Mouse (Mus musculus) mouse embryonic stem cell (cell line): ENCODE data around the gene Crtac1.

Source experiments
- in situ Hi-C, 2 experiments: fragments of 300-500 bp; cut with MboI; formaldehyde crosslinking; loops; 1 replicate in 1 of 2; 3 replicates in 1 of 2; pipeline ENCODE4 v1.14.3; 2019 to 2020; ENCODE audit warnings: low sequenced_read_pairs in 2 of 2, low pct_unique_long_range_greater_than_20kb in 1 of 2, mixed read lengths in 1 of 2; ENCODE audit not compliant: unreplicated experiment in 1 of 2

The Crtac1 gene

DNA sequence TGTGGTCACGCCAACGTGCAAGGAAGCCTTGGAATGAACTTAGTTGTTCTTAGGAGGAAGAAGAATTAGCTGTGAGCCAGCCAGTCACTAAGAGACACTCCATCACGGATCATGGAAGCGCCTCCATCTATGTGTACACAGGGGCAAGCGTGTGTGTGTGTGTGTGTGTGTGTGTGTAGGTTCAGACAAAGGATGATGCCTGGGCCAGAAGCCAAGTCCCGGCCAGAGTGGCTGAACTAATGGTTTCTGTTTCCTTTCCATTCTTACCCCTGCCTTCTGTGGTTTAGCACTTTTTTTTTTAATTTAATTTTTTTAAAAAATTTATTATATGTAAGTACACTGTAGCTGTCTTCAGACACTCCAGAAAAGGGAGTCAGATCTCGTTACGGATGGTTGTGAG is 171.1 kb downstream of the Crtac1 start:
- in situ Hi-C loops = no loop called here

DNA sequence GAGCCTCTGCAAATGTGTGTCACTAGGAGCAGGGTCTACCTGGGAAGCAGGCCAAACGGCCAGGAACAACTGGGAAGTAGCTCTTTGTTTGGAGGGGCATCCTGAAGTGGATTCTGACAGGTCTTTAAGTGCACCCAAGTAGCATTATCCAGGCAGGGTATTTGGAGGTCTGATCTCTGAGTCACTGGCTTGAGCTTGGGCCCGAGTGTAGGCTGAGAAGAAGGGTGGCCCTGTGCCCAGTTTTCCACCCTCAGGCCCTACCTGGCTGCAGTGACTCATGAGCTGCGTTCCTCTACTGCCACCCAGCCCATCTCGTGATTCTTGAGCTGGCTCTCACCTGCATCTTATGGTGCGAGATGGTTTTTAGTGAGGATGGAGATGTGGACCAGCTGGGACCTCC is 173.0 kb downstream of the Crtac1 start:
- in situ Hi-C loops = no loop called here

DNA sequence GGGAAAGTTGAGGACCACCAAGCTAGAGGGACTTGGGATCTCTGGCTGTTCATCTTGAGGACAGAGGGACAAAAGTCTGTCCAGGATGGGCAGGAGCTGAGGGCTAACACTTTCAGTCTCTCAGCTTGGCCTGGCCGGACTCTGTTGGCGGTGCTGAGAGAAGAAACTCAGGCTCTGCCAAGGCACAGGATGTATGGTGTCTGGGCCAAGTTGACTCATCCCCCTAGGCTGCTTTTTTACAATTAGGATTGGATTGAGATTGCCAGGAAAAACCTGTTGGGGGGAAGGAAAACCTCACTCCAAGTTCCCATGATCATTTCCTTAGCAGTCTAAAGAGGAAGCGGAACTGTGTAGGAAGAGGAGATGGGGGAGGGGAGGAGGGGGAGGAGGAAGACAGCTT is 173.6 kb downstream of the Crtac1 start:
- in situ Hi-C loops = no loop called here

DNA sequence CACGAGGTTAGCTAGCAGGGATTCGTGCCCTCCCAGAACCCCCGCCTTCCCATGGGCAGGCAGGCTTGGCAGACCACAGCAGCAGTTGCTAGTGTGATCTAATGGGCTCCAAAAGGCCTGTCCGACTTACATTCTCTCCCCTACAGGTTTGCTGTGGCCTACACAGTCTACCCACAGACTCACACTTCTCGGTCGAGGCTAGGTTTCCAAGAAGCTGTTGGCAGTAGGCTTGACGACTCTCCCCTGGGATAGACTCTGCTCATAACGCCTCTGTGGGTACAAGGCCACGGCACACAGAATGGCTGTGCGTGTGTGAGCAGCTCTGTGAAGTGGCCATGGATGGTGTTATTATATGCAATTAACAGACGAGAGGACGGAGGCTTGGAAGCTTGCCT is 174.3 kb downstream of the Crtac1 start:
- in situ Hi-C loops = no loop called here

DNA sequence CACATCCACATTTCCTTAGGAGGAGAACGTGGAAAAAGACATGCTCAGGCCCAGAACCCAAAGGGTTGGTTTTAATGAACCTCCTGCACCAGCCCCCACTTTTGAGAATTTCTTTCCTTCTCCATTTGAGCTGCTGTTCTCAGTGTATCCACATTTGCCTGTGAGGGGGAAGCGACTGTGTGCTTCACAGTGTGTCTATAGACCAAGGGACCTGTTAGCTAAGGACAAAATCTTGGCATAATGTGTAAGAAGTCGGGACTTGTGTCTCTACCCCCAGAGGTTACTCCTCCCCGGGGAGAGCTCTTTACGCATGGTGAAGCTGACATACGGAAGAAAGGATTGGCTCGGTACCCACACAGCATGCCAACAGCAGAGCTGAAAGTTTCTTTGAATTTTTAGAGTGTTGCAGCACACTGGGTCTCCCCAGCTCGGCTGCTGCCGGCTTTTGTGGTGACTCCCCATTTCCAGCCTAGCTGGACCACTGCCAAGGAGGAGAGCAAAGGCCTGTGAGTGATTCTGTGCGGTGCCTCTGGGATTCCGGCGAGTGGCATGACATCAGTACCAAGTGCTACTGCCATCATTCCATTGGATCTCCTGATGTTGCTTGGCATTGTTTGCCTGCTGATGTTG is 174.9 kb downstream of the Crtac1 start:
- in situ Hi-C loops = no loop called here

DNA sequence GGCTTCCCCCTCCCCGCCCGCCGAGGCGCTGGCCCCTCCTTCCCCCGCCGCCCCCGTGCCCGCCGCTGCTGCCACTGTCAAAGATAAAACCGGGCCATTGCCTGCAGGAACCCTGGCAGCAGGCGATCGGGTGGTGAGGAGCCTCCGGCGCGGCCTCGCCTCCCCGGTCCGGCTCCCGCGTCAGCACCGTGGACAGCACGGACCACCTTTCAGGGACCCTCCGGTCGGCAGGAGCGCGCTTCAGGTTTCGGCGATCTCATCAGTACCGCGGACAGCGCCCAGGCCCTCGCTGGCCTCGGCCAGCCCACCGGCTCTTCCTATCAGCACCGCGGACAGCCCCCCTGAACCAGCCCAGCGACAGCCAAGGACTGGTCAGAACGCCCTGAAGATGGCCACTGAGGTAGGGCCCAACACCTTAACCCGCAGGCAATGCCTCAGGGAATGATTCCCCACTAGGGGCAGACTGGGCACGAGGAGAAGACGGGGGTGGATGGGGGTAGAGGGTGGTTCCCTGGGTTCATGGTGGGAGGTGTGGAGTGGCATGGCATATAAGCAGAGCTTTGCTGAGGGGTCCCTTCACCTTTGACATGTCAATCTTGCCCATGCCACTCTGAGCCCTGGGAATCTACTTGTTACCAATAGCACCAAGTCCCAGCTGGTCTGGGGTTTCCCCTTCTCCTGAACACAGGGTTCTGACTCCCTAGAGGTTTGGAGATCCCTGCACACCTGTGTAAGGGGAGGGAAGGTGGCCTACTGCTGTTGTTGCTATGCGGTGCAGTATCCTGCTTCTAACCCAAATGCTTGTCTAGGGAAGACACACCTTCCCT is 175.6 kb downstream of the Crtac1 start:
- in situ Hi-C loops = no loop called here

DNA sequence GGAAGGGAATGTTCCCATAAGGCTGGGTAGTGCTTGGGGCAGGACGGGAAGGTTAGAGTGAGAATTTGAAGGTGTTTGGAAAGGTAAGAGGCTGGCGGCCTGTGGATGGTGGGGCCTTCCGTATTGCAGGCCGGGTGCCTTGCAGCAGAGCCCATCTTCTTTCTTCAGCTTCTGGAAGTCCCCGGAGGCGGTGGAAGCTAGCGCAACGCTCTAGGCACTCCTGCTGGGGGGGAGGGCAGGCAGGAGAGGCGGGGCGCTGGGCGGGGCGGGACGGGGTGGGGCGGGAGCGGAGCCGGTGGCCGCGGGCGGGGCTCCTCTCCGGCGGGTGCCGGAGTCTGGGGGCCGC is 176.2 kb downstream of the Crtac1 start:
- in situ Hi-C loops = no loop called here

DNA sequence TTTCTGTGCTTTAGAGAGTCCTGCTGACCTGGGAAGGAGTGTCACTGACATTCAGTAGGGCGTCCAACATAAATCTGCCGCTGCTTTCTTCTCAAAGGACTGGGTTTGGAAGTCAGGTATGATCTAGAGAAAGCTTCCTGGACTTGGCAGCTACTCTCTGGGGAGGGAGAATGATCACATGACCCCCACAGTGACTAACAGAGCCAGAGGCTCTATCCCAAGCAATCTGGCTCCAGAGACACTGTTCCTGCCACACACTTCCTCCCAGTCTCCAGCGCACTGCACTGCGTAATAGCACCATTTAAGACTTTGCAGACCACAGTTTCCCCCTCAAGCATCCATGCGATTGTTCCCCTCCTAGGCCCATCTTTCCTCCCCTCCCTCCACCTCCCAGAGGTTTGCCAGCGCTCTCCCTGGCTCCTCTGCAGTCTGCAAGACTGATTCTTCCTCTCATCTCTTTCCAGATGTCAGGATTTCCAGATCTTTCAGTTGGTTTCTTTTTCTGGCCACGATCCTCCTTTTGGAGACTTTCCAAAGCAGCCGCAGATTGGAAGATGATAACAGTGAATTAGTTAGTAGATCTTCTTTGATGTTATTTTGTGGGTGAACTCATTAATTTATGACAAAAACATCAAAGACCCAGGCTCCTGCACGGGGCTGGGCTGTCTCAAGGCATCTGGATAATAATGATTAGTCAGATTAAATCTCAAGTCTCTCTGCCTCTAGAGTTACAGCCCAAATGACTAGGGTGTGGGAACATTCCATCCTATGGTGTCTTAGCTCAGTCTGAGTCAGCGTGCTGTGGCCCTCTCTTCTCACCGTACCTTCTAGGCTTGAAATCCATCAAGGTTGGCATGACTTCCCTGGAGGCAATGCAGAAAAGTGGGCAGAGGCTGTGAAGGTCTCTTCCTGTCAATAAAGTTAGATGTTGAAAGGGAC is 181.3 kb downstream of the Crtac1 start:
- in situ Hi-C loops = no loop called here

DNA sequence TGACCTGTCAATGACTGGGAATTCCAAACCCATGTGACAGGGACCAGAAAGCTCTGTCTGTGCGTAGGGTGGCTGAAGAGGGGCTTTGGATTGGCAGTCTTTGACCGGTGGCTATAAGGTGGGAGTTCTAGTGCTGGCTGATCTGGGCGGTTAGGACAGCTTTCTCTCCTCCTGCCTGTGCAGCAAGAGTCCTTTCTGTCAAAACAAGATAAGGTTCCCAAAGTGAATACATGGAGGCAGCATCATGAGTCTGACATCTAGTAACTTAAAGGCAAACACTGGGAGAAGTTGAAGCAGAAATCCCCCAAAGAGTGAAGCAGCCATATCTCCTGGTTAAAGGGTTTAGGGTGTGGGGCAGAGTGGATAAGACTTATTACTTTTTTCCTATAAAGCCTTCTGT is 184.1 kb downstream of the Crtac1 start, which contains the start of gene Golga7b:
Gene Golga7b, plus strand, starts transcription at position 56 of the 400 bp plus-strand sequence.
- in situ Hi-C loops = no loop called here

DNA sequence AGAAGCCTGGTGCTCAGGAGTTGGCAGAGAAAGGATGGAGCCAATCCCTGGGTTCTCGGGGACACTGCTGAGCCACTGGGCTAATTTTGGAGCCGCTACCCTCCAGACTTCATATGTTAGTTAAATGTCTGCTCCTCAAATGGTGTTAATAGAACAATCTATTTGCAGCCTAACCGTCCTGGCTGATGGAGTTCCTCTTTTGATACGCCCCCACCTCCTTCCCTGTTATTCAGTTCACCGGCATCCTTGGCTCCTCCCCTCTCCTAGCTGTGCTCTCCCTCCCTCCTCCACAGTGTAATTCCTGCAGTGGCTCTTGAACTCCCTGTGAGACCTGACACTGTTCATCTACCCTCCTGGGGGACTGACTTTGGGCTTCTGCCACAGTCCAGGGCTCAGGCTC is 185.0 kb downstream of the Crtac1 start:
- in situ Hi-C loops = no loop called here

DNA sequence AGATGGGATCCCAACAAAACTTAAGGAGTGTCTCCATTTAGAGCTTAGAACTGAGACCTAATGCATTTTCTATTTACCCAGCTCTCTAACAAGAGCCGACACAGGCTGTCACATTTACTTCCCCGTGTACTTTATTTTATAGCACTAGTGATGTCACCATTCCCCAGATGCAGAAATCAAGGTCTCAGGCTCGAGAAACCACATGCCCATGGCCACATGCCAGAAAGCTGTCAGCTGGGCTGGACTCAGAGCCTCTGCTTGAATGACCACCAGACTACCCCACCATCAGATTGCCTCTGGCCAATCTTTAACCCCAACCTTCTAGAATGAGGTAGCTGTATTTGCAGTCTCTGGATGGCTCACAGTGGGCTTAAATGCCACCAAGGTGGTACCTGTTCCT is 188.2 kb downstream of the Crtac1 start:
- in situ Hi-C loops = no loop called here

DNA sequence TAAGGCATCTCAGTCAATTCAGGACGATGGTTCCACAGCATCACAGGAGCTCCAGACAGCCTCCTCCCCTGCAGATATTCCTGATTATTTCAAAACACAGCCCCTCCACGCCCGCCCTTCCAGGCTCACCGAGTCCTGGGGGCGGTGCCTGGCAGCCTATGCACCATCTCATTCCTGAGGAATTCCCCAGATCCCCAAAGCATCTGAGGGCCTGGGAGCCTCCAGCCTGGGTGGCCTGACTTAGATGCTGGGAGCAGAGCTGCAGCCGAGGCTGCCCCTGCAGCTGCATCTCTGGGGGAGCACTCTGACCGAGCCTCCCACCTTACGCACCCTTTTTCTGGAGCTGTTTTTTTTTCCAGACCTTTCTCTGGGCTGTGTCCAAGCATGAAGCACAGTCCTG is 190.7 kb downstream of the Crtac1 start:
- in situ Hi-C loops = no loop called here

DNA sequence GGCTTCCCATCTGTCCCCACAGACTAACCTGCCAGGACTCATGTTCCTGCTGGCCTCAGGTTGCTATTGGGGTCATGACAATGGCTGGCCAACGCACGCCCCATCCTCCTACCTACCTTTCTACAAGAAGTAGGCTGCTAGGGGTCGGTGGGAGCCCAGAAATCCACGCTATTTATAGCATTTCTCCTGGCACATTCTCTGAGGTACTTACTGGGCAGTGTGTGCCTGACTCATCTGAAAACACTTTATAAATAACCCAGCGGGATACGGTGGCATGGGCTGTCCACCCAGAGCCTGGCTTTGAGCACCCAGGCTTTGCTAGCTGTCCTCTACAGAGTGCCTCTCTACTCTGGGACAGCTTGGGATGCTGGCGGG is 193.3 kb downstream of the Crtac1 start:
- in situ Hi-C loops = no loop called here

DNA sequence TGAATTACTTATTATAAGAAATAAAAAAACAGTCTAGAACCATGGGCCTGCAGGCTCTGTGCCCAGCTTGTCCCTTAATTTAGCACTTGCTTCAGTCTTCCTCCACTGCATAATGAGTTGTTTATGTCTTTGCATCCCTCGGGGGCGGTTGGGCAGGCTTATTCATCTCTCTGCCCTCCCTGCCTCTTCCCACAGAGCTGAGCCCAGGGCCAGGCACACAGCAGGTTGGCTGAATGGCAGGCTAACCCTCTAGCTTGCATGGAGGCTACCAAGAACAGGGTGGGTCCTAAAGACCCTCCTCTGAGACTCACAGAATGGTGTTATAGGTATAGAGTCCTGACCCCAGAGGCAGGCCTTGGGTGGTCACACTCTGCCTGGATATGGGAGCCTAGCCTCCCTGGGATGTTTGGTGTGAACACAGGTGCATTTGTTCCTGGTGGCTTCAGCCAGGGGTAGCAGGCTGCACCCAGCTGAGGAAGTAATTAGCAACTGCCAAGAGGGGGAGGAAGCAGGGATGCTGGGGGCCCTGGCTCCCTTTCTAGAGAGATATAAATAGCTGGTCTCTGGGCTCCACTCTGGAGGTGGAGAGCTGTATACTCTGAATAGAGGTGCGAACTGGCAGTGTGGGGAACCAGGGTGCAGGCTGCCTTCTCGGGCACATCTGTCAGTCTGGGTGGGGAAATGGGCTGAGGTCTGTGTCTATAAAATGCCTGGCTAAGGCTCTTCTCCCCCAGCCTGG is 193.8 kb downstream of the Crtac1 start:
- in situ Hi-C loops = no loop called here
